Mouse (Mus musculus) layer of hippocampus, postnatal 25 days (tissue): ENCODE results near the gene Fam213a. TPM values are rescaled to one million over a fixed set of nuclear protein-coding genes. Genes with fewer than 3 reads are reported as not detected.

Experiments used
- DNase-seq, 2 experiments: peaks; one replicate each; pipeline ENCODE4 v3.0.0; 2022; ENCODE audit warnings: mixed read lengths in 2 of 2, low spot score in 1 of 2; ENCODE audit errors: extremely low spot score in 1 of 2
- total RNA-seq, 2 experiments: library from RNA; stranded (reverse); gene quantifications; 2 replicates each; pipeline ENCODE4 v1.2.3; 2021

The Fam213a gene
- total RNA-seq, 2 experiments from 2014 or later = 160 to 181 TPM

DNA sequence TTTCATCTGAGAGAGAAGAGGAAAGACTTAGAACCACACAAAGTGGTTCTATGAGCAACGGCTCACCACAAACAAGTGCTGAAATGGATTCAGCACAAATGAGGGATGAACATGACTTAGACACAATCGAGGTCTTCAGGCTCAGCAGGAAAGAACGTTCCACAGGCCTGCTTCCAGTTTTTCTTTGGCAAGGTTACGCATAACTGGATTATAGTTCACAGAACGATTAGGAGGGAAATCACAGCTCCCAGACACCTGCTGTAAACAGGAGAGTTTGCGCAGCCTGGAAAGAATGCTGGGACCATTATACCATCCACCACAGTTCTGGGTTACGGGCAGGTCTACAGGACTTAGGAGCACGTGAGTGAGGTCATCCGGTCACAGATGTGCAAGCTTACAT, 7.9 kb downstream of the Fam213a start:
- no peak for DNase-seq

DNA sequence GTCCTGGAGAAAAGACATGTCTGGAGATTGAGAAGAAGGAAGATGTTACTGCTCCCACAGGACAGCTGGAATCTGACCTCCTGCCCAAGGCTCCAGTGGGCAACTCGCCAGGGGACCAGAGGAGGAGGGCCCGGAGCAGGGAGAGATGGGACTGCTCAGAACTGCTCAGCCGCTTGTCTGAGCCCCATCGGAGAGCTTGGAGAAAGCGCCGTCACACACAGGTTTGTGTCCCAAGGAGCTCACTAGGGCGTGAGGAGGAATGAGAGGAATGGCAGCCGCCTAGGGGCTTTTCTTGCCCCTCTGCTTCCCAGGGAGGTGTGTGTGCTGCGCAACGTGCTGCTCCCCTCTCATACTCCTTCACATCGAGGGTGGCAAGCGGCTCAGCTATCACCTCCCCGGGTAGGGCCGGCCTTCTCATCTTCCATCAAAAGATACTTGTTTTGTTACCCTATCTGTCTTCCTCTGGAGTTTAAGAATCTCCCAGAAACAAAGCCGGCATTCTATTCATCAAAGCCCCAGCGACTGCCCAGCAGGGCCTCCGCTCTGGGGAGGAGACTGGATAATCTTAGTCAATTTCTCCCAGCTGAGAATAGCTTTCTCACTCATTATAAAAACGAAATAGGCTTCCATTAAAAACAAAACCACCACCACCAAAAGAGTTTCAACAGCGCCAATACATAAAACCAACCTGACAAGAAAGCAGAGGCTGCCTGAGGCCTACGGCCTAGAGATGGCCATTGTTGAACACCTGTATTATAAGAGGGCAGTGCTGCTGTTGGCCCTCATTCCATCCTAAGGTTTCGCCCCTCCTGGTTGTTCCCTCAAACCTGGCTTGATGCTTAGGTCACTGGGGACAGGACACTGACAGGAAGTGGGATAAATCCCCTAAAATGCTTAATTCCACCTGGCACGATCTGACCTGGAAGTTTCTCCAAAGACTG, 9.1 kb downstream of the Fam213a start:
- DNase-seq = no peak

GRCm38 (mm10) chr14:41001576-41001975, 12.0 kb downstream of the Fam213a start:
- no peak for DNase-seq

DNA sequence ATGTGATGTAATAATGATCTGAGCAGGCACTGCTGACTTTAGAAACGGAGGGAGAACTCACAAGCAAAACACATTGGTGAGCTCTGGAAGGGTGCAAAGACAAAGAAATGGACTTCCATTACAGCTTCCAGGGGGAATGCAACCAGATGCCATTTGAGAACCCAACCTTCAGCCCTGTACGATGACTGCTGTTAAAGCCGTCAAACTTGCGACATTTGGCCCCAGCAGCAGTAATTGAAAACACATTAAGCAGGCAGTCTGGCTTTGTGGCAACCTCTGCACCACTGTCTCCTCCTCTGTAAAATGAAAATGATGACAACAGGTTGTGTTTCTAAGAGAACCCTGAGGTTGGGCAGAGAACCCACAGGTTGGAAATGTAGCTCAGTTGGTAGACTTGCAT, 12.8 kb downstream of the Fam213a start:
- DNase-seq = no peak

GRCm38 (mm10) chr14:40999904-41000645, 13.5 kb downstream of the Fam213a start:
- no peak for DNase-seq

- no peak for DNase-seq
These were observed 17.4 kb downstream of the Fam213a start for GRCm38 (mm10) chr14:40996171-40996570.

DNA sequence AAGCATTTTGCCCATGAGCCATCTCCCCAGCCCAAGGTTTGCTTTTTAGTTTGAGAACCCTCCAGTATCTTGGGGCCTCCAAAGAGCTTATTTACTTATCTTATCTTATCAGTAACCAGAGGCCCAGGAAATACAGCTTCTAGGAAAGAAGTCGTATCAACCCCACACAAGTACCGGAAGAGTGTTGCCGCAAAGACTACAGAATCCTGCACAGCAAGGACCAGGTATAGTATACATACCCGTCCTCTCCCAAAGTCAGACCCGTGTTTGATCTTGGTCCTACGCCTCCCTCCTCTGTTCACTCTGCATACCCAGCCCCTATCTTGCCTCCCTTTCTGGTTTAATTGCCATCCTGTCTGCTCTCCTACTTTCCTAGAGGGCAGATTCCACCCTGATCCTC, 21.1 kb downstream of the Fam213a start:
- no peak for DNase-seq

DNA sequence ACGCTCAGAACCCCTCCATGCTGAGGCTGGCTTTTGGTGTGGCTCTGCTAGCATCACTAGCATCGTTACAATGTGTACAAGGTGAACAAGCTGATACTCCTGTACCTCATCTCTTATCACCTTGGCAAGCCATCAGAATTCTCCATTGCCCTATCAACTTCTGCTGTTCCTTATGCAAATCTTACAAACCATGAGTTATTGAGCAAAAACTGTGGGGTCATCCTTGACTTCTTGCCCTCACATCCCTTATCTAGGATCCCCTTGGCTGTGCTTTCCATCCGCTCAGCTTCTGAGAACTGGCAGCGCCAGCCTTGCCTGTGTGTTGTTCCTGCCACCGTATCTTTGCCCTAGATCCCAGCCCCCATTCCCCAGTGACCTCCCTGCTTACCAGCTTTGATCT, 24.8 kb downstream of the Fam213a start:
- no peak for DNase-seq

DNA sequence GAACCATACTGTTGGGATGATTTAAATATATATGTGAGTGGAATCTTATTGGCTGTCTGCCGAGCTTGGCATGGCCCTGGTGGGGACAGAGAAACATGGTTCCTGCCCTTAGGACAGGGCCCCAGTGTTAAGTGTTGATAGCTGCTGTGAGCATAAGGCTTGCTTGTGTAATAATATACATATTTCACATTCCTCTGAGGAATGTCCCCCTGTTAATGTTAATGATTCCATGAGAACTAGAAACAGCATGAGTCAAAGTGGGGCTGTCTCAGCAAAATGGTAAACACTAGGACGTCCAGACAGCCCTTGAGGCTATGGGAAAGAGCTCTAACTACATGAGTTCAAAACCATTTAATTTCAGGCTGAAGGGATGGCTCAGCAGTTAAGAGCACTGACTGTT, 26.4 kb downstream of the Fam213a start:
- DNase-seq = no peak

- DNase-seq = no peak
These were observed 28.0 kb downstream of the Fam213a start for GRCm38 (mm10) chr14:40985635-40986034.

- no peak for DNase-seq
These were observed 33.9 kb downstream of the Fam213a start for GRCm38 (mm10) chr14:40979723-40980122.

DNA sequence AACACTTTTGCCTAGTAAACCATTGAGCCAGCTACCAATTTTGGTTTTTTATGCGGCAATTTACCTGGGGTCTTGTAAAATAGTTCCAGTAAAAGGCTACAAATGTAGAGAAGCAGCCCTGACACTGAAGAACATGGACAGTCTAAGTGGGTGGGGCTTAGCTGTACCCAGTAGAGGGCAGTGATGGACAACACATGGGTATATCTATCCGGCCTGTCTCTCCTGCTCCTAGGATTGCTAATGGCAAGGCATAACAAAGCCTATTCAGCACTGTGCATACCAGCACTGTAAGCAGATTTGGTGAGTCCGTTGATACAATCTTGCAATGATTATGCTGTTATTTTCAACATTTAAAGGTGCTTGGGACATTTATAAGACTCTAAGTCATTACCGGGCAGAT, 34.6 kb downstream of the Fam213a start:
- DNase-seq = no peak

GRCm38 (mm10) chr14:40975127-40975721, 38.4 kb downstream of the Fam213a start:
- peak; percentile 55 to 71 for DNase-seq

DNA sequence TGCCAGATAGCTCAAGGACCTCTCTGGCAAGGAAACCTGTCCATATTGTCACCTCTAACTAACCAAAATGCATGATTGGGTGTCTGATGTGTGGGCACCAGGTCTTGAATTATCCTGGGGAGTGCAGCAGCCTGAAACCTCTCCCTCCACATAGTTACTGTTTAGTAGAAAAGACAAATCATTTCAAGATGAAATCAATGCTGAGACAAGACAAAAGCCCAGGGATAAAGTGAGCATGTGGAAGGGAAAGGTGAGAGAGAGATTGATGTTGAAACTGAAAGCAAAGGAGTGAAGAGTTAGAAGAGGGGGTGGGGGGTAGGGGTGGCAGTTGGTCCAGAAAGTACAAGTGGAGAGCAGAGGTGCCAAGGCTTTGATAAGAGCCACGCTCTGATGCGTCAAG, 45.5 kb downstream of the Fam213a start:
- DNase-seq = no peak

DNA sequence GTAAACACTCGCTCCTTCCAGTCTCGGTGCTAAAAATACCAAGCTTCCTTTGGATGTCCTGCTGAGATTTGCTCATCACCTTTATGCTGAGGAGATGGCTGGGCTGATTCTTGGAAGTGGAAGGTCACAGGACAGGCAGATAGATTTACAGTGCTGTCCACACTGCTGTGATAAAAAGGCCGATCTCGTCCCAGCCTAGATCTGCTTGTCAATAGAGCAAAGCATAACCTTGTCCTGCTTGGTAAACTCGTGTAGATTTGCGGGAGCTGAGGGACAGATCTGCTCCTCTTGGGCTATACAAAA, 46.0 kb downstream of the Fam213a start:
- DNase-seq = no peak

- peak; percentile 86 to 89 for DNase-seq
These were observed 46.6 kb downstream of the Fam213a start for GRCm38 (mm10) chr14:40966862-40967597.

- DNase-seq = no peak
These were observed 47.2 kb downstream of the Fam213a start, which contains the start of gene Tspan14 for GRCm38 (mm10) chr14:40966392-40966861. Gene Tspan14, minus strand, starts transcription at chr14:40966807.

GRCm38 (mm10) chr14:40965507-40966356, 47.9 kb downstream of the Fam213a start:
- no peak for DNase-seq

DNA sequence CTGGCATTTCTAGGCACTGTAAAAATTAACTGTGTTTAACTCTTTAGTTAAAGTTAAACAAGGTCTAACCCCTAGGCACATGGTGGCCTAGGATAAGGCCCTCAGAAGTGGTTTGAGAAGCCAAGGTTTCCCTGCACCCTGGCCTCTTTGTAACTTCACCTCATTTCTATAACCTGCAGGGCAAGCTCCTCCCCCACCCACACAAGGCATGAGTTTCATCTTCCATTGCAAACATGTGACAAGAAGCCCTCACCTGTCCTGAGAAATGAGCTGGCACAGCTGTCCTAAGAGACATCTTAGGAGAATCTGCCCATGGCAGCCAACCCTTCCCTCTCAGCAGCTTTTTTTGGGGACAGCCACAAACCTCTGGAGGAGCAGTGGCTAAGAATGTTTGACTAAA, 48.7 kb downstream of the Fam213a start:
- DNase-seq = no peak

- DNase-seq = no peak
These were observed 49.4 kb downstream of the Fam213a start for GRCm38 (mm10) chr14:40964214-40964610.
